8 mouse cellular contexts compared by ENCODE assay signal in genomic region chr2:48815039-48815590, GRCm38 (mm10). TPM values are rescaled to one million over a fixed set of nuclear protein-coding genes. Genes with fewer than 3 reads are reported as not detected.
A peak's percentile ranks its signal among the peaks of the same experiment; 100 is the strongest.
DNase-seq lines count a peak whose midpoint lies in the region; ATAC-seq and TF ChIP-seq lines count a peak whose summit lies in the region.

No protein-coding gene starts in this region.

- under 1% methylated on average over 15 of the region's 15 CpGs for WGBS in lung, adult 2 months
- WGBS in intestine, embryonic 14.5 days = 3% methylated on average over 15 of the region's 15 CpGs
- 2% methylated on average over 15 of the region's 15 CpGs for WGBS in neural tube, embryonic 13.5 days

- no peak for TF ChIP-seq CTCF in lung, adult 2 months (IDR thresholded peaks at IDR 0.05; ENCODE audit: insufficient read depth, low read length)
- no peak for TF ChIP-seq CTCF in cortical plate, adult 2 months (IDR thresholded peaks at IDR 0.05; ENCODE audit: extremely low read depth, insufficient read depth, low read length)

- H3K4me2 ChIP-seq in intestine, embryonic 14.5 days (ENCODE audit: low read length) = peak overlapping the region; percentile 81
- peak overlapping the region; percentile 66 for H3K4me2 ChIP-seq in neural tube, embryonic 13.5 days

- H3K9me3 ChIP-seq in intestine, embryonic 14.5 days (ENCODE audit: control insufficient read depth, low read length) = no peaks in the 10 kb centered on the region
- no peaks in the 10 kb centered on the region for H3K9me3 ChIP-seq in neural tube, embryonic 13.5 days

- H3K27ac ChIP-seq in cortical plate, adult 2 months (ENCODE audit: insufficient read depth, low read length) = peak overlapping the region; percentile 98
- H3K27ac ChIP-seq in intestine, embryonic 14.5 days (ENCODE audit: low read depth) = peak overlapping the region; percentile 23; the same call in 1 of the 2 replicates
- H3K27ac ChIP-seq in neural tube, embryonic 13.5 days (replicated peaks) = peak overlapping the region; percentile 99

- peaks cover 6% of the 10 kb centered on the region; the same call in 1 of the 2 replicates for H3K4me1 ChIP-seq in lung, adult 2 months (ENCODE audit: control insufficient read depth, insufficient read depth, low read length)
- H3K4me1 ChIP-seq in cortical plate, adult 2 months (ENCODE audit: control insufficient read depth, insufficient read depth, low read length) = peaks cover 2% of the 10 kb centered on the region; the same call in 1 of the 2 replicates
- peaks cover 7% of the 10 kb centered on the region; the same call in 1 of the 2 replicates for H3K4me1 ChIP-seq in intestine, embryonic 14.5 days (replicated peaks; ENCODE audit: control insufficient read depth, insufficient read depth, low read length)
- peaks cover 33% of the 10 kb centered on the region for H3K4me1 ChIP-seq in neural tube, embryonic 13.5 days (replicated peaks)

- TF ChIP-seq POLR2A in lung, adult 2 months (IDR thresholded peaks at IDR 0.05; ENCODE audit: borderline replicate concordance, extremely low read depth, low read depth, low read length) = no peak
- no peak for TF ChIP-seq POLR2A in cortical plate, adult 2 months (IDR thresholded peaks at IDR 0.05; ENCODE audit: extremely low read depth, insufficient read depth, low read length)

- peak overlapping the region; percentile 91 for H3K9ac ChIP-seq in intestine, embryonic 14.5 days (ENCODE audit: low read length)
- peak overlapping the region; percentile 97 for H3K9ac ChIP-seq in neural tube, embryonic 13.5 days

- DNase-seq in lung, adult 2 months = no peak
- no peak for DNase-seq in lung, postnatal 4 days
- no peak for DNase-seq in intestine, embryonic 14.5 days (ENCODE audit: low spot score)
- DNase-seq in adrenal gland, postnatal 4 days (ENCODE audit: low spot score in 2 of 2) = no peak
- DNase-seq in frontal cortex, adult 2 months (ENCODE audit: extremely low spot score in 1 of 2, low spot score in 1 of 2) = no peak

- H3K4me3 ChIP-seq in lung, adult 2 months (replicated peaks; ENCODE audit: extremely low read depth, low read depth, low read length) = peak overlapping the region; percentile 81
- peak overlapping the region; percentile 95 for H3K4me3 ChIP-seq in cortical plate, adult 2 months (ENCODE audit: insufficient read depth, low read length)
- H3K4me3 ChIP-seq in intestine, embryonic 14.5 days (ENCODE audit: low read depth, low read length) = peak overlapping the region; percentile 89
- H3K4me3 ChIP-seq in neural tube, embryonic 13.5 days = peak overlapping the region; percentile 78

- no peaks in the 10 kb centered on the region for H3K27me3 ChIP-seq in intestine, embryonic 14.5 days (replicated peaks; ENCODE audit: control insufficient read depth, insufficient read depth, low read length)
- no peaks in the 10 kb centered on the region for H3K27me3 ChIP-seq in neural tube, embryonic 13.5 days

- no peak for ATAC-seq in intestine, embryonic 14.5 days (replicated peaks; ENCODE audit: low FRiP score, low TSS enrichment, low read depth)
- ATAC-seq in neural tube, embryonic 13.5 days (ENCODE audit: low read depth) = no peak
- ATAC-seq in frontal cortex, adult (ENCODE audit: low TSS enrichment) = no peak

- no peaks in the 10 kb centered on the region for H3K36me3 ChIP-seq in intestine, embryonic 14.5 days (ENCODE audit: control insufficient read depth, insufficient read depth, low read length)
- H3K36me3 ChIP-seq in neural tube, embryonic 13.5 days = no peaks in the 10 kb centered on the region

RNA-seq across cellular contexts. Expression of gene Acvr2a, which starts 1.2 kb away (rescaled TPM):
- 5.8 and 6.4 TPM in 2 replicates for polyA plus RNA-seq in lung, adult 2 months (2012; rRNA removed)
- polyA plus RNA-seq in cortical plate, adult 2 months (2012; rRNA removed) = 20.1 and 20.5 TPM in 2 replicates
- polyA plus RNA-seq in intestine, embryonic 14.5 days (2014; fragmentation: Nextera tagmentation; extraction: Ambion mirVana) = 19.1 and 22.6 TPM in 2 replicates
- 52.7 and 58.7 TPM in 2 replicates for polyA plus RNA-seq in neural tube, embryonic 13.5 days (2015; fragmentation: Nextera tagmentation; extraction: Ambion mirVana)
- total RNA-seq in adrenal gland, postnatal 4 days (2021) = 10 to 100 TPM; 24.7 to 25.3 TPM
- 16.8 and 21.8 TPM in 2 replicates for polyA plus RNA-seq in frontal cortex, adult 2 months (2012; rRNA removed)

Comparison
In these comparisons a context has a peak if more than half of its experiments do, and no peak if none do; other contexts are left out.
1. H3K27ac ChIP-seq: peak in every context shown above with its lines; median percentile 99 in neural tube, embryonic 13.5 days; 98 in cortical plate, adult 2 months; 23 in intestine, embryonic 14.5 days.